Mouse (Mus musculus) gastrocnemius, postnatal 25 days (tissue): ENCODE results near the gene Enpp5. TPM values are rescaled to one million over a fixed set of nuclear protein-coding genes. Genes with fewer than 3 reads are reported as not detected.

ENCODE experiments used
- DNase-seq: peaks from one replicate; pipeline ENCODE4 v3.0.0; 2022
- total RNA-seq, 2 experiments: library from RNA; stranded (reverse); gene quantifications; 1 replicate in 1 of 2; 2 replicates in 1 of 2; pipeline ENCODE4 v1.2.3; 2021

Gene Enpp5
- total RNA-seq, 2 experiments from 2014 or later = 4.1 to 6.0 TPM

- DNase-seq = no peak
These were observed 12.9 kb downstream of the Enpp5 start for GRCm38 (mm10) chr17:44091512-44091911.

- no peak for DNase-seq
These were observed 21.9 kb downstream of the Enpp5 start for GRCm38 (mm10) chr17:44100486-44100885.

DNA sequence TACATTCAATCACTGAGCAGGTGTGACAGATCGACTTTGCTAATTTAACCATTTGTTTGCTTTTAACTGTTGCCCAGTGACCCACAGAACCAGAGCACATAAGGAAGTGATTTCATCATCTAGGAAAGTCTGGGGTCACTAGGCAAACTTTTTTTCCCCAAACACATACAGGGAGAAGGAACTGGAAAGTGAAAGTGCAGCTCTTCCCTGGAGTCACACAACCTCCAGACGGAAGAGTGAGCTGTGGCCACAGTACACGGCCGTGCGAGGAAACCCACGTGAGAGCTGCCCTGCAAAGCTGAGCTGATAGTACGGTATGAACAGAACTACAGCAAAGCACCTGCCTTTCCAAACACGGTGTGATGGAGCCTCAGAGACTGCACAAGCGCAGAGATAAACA is 22.3 kb downstream of the Enpp5 start:
- DNase-seq = no peak

GRCm38 (mm10) chr17:44101961-44102360 is 23.3 kb downstream of the Enpp5 start:
- no peak for DNase-seq

DNA sequence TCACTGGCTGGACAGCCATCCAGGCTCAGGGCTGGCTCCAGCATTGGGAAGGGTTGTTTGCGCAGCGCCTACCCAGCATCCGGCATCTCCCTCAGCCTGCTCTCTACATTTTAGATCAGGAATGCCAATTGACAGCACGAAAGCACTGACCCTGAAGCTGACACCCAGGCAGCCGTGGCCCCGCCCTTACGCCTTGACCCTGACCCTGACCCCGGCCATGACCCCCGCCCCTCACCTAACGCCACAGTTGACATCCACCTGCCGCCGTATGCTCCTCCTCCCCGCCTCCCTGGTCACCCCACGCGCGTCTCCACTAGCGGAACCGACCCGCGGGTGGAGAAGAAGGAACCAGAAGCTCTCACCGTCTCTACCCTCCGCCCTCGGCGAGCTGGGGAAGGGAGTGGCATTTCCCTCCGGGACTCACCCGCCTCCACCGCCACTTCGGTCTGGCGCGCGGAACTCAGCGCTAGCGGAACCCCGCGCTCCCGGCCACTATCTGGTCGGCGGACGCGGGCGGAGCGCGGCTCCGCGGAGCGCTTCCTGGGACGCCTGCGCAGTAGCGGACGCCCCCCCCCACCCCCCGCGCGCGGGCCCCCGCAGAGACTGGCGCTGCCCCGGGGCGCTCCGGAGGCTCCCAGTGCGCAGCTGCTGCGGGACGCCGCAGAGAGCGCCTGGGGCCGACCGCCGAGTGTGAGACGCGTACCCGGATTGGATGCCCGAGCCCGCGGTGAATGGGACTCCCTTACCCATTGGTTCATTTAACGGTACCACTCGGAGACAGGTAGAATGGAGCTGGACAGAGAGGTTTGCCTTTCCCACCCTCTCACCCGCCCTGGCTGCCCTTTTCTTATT is 26.9 kb downstream of the Enpp5 start, which contains the start of gene Enpp4:
Enpp4 (minus strand) TSS at position 523 of the 852 bp plus-strand sequence.
- DNase-seq = peak; percentile 92

DNA sequence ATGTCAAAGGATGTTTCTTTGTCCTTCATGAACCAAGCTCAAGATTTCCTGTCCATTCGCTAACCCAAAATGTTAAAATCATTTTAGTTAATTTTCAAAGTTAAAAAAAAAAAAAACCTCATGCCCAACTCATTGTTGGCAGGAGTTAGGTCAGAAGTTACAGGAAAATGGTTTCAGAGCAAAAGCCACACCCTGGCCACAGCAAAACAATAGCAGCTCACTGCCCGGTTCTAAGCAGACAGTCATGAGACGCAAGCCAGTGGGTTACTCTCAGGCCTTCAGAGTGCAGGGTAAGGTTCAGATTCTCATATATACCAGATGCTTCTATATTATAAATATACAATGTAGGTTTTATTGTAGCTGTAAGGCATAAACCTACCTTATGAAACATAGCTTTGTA is 29.7 kb downstream of the Enpp5 start:
- no peak for DNase-seq

DNA sequence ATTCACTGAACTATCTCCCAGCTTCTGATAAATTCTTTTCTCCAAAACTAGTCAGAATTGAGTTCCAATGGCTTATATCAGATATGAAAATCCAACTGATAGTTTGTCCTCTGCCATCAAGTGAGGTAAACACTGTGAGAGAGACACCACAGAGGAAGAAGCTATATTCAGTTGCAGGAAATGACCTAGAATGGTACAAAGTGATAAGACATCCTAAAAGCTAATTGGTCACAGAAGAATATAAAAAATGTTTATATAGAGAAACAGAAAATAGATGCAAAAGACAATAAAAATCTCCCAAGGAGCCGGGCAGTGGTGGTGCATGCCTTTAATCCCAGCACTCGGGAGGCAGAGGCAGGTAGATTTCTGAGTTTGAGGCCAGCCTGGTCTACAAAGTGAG is 38.0 kb downstream of the Enpp5 start:
- DNase-seq = no peak

- no peak for DNase-seq
These were observed 39.1 kb downstream of the Enpp5 start for GRCm38 (mm10) chr17:44117721-44118120.

- DNase-seq = no peak
These were observed 39.6 kb downstream of the Enpp5 start for GRCm38 (mm10) chr17:44118231-44118630.

DNA sequence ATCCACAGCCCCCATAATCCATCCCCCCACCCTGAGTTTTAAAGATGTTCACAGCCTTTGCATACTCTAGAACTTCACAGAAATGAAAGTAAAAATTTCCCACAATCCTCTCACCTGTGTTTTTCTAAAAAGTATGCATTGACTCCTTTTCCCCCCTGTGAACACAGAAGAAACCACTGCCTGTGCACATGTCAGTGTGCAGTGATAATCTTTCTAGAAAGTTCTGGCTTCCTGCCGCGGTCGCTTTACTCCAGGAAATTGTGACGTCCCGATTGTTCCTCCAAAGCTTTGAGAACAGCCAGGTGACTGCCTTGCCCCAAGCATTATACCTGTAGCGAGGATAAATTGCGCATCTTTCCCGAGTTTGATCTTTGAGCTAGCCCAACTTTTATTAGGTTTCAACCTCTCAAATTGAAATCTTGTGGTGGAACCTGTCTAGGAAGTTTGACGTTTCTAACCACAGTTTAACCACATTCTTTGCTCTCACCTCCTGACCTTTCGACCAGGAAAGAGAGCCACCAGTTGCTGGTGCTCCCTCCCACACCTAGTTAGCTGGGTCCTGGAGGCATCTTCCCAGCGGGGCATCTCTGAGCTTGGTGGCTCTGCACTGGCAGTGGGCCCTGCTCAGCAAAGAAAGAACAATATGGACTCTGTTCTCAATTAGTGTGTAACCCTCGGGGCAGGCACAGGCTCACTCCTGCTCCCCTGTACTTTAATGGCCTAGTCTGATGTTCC is 42.9 kb downstream of the Enpp5 start:
- DNase-seq = no peak

GRCm38 (mm10) chr17:44129092-44129750 is 50.6 kb downstream of the Enpp5 start:
- no peak for DNase-seq

- DNase-seq = no peak
These were observed 51.8 kb downstream of the Enpp5 start for GRCm38 (mm10) chr17:44130429-44130828.

DNA sequence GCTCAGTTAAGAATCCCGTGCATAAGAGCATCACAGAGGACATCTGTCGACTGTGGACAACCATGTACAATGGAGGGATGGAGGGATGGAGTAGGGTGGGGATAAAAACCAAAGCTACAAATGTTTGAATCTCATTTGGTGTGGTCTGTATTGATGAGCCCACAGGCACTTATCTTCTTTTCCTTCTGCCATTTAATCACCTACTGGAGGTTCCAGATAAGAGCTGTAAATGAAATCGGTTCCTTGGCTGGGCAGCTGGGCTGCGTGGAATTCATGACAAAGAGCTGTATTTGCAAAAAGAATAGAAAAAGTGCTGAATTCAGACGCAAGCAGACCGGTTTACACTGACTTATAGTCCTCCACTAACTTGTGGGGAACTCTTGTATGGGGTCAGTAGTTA is 55.5 kb downstream of the Enpp5 start:
- no peak for DNase-seq

- no peak for DNase-seq
These were observed 55.9 kb downstream of the Enpp5 start for GRCm38 (mm10) chr17:44134545-44134944.

DNA sequence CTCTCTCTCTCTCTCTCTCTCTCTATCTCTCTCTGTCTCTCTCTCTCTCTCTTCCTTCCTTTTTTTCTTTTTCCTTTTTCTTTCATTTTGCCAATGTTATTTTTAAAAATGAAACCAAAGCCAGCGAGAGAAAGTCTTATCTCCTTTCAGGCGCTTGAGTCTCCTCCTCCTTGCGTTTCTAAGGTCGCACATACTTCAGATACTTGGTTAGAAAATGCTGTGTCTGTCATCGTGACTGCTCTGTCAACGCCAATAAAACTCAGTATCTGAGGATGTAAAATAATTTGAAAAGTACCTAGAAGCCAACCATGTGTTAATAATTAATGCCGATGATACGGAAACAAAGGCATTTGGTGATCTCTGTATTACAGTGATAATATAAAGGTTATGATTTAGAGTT is 57.4 kb downstream of the Enpp5 start:
- DNase-seq = no peak

Other genes starting within 250 kb of the Enpp5 start
- 10 to 100 TPM; 22.0 to 27.1 TPM for gene Enpp4, start 27.0 kb downstream of the Enpp5 start, total RNA-seq
- gene Clic5, start 109.8 kb downstream of the Enpp5 start, total RNA-seq = 100 to 1,000 TPM; 137 to 153 TPM